Mouse (Mus musculus): ENCODE results near the gene Cyp4f39. TPM values are rescaled to one million over a fixed set of nuclear protein-coding genes. Genes with fewer than 3 reads are reported as not detected.

Cyp4f39 gene
- polyA plus RNA-seq, 1 experiment = 0.95 TPM

DNA sequence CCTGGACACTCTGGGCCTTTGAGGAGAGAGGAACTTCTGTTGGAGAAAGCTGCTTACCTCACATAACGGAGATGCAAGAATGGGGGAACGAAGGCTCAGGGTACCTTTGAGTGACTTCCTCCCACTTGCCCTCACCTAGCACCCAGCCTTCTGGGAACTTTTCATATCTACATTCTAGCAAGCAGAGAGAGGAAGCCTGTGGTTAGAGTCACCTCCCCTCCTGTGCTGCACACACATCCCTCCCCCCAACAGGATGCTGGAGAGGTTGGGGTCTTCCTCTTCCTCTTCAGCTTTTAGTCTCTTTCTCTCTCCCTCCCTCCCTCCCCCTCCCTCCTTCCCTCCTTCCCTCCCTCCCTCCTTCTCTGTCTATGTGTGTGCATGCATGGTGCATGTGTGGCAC, 28.5 kb upstream of the Cyp4f39 start, which contains the start of gene Pglyrp2:
Gene Pglyrp2 (minus strand): TSS at position 134 of the 400 bp plus-strand sequence.
- H3K4me1 ChIP-seq (ENCODE audit: control insufficient read depth, insufficient read depth, low read length) = peaks cover 2% of the 10 kb centered on the region; the same call in 1 of the 2 replicates
- no peak within 1 kb of the TSS for H3K27ac ChIP-seq (ENCODE audit: control insufficient read depth, insufficient read depth, low read depth, low read length, poor library complexity)
- 6% methylated on average over 2 of the region's 2 CpGs for WGBS
- no peak for TF ChIP-seq POLR2A (IDR thresholded peaks at IDR 0.05; ENCODE audit: borderline replicate concordance, control insufficient read depth, low read depth, low read length)
- TF ChIP-seq CTCF (IDR thresholded peaks at IDR 0.05; ENCODE audit: control insufficient read depth, insufficient read depth, low read length) = no peak
- peak within 1 kb of the TSS; percentile 18 for H3K4me3 ChIP-seq (replicated peaks; ENCODE audit: control insufficient read depth, low read depth, low read length)

DNA sequence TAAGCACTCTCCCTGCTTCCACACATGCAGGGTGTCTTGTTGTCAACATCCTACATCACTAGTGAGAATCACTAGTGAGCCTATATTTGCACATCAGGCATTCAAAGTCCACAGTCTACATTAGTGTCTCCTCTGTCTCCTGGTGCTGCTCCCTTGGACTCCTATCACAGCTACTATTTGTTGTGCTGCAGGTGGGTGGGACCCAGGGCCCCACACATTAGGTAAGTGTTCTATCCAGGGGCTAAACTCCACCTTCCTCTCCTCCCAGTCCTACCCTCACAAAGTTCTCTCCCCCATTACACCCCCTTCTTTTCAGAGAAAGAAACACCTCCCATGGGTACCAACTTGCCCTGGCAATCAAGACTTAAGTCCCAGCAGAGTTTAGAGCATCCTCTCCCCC, 25.9 kb upstream of the Cyp4f39 start:
- no peak for TF ChIP-seq POLR2A (IDR thresholded peaks at IDR 0.05; ENCODE audit: borderline replicate concordance, control insufficient read depth, low read depth, low read length)
- TF ChIP-seq CTCF (IDR thresholded peaks at IDR 0.05; ENCODE audit: control insufficient read depth, insufficient read depth, low read length) = no peak
- no peak overlapping the region for H3K27ac ChIP-seq (ENCODE audit: control insufficient read depth, insufficient read depth, low read depth, low read length, poor library complexity)

DNA sequence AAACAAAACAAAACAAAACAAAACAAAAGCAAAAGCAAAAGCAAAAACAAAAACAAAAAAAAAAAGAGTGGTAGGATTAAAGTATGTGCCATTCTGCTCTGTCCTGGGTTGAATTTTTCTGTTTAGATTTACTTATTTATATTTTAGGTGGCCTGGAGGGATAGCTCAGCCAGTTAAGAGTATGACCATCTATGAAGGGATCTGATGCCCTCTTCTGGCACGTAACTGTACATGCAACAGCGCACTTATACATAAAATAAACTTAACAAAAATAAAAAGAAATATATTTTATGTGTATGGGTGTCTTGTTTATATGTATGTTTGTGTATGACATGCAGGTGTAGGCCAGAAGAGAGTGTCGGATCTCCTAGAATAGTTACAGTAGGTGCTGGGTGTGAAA, 20.6 kb upstream of the Cyp4f39 start:
- no peaks in the 10 kb centered on the region for H3K4me1 ChIP-seq (ENCODE audit: control insufficient read depth, insufficient read depth, low read length)
- 37% methylated on average over 3 of the region's 3 CpGs for WGBS
- no peak overlapping the region for H3K27ac ChIP-seq (ENCODE audit: control insufficient read depth, insufficient read depth, low read depth, low read length, poor library complexity)
- TF ChIP-seq CTCF (IDR thresholded peaks at IDR 0.05; ENCODE audit: control insufficient read depth, insufficient read depth, low read length) (no peak), POLR2A (IDR thresholded peaks at IDR 0.05; ENCODE audit: borderline replicate concordance, control insufficient read depth, low read depth, low read length) (no peak)
- no peak overlapping the region for H3K4me3 ChIP-seq (replicated peaks; ENCODE audit: control insufficient read depth, low read depth, low read length)

More for the DNA sequence above, 25.9 kb upstream of the Cyp4f39 start:
- H3K4me3 ChIP-seq (replicated peaks; ENCODE audit: control insufficient read depth, low read depth, low read length) = no peak overlapping the region
- H3K4me1 ChIP-seq (ENCODE audit: control insufficient read depth, insufficient read depth, low read length) = peaks cover 2% of the 10 kb centered on the region; the same call in 1 of the 2 replicates

DNA sequence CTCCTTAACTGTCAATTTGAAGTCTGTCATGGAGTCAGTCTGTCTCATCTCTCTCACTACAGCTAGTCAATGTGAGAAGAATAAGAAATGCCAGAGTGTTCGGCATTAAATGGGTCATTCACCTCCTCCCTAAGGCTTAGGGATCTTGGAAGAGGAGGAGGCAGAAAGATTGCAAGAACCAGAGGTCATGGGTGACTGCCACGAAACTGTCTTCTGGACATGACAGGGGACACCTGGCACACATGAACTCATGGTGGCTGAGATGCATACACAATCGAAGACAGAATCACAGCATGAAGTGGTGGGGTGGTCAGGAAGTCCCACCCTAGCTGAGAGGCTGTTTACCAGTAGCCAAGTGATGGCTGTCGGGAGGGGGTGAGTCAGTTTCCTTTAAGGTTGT, 18.2 kb upstream of the Cyp4f39 start:
- TF ChIP-seq POLR2A (IDR thresholded peaks at IDR 0.05; ENCODE audit: borderline replicate concordance, control insufficient read depth, low read depth, low read length) (no peak), CTCF (IDR thresholded peaks at IDR 0.05; ENCODE audit: control insufficient read depth, insufficient read depth, low read length) (no peak)
- 53% methylated on average over 4 of the region's 4 CpGs for WGBS

DNA sequence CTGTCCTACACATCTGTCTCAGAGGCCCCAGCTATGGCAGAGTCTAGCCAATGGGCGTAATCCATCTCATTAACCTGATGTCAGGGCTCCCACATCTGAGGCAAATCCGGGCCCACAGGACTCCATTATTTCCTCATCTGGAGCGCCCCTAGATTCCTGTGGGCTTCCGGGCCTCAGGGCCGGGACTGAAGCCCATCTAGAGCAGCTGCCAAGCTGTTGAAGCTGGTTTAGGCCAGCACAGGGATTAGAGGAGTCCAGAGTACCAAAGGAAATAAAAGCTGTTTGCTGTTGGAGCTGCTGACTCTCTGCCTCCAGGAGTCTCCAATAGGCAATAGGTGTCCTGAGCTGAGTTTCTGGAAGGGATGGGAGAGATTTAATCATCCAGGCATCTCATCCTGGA, 17.4 kb upstream of the Cyp4f39 start:
- 83% methylated on average over 5 of the region's 5 CpGs for WGBS
- H3K27ac ChIP-seq (ENCODE audit: control insufficient read depth, insufficient read depth, low read depth, low read length, poor library complexity) = no peak overlapping the region
- no peak for TF ChIP-seq CTCF (IDR thresholded peaks at IDR 0.05; ENCODE audit: control insufficient read depth, insufficient read depth, low read length)
- no peak for TF ChIP-seq POLR2A (IDR thresholded peaks at IDR 0.05; ENCODE audit: borderline replicate concordance, control insufficient read depth, low read depth, low read length)
- no peaks in the 10 kb centered on the region for H3K4me1 ChIP-seq (ENCODE audit: control insufficient read depth, insufficient read depth, low read length)
- no peak overlapping the region for H3K4me3 ChIP-seq (replicated peaks; ENCODE audit: control insufficient read depth, low read depth, low read length)

More for the DNA sequence above, 18.2 kb upstream of the Cyp4f39 start:
- Histone ChIP-seq H3K27ac (ENCODE audit: control insufficient read depth, insufficient read depth, low read depth, low read length, poor library complexity) (no peak overlapping the region), H3K4me1 (ENCODE audit: control insufficient read depth, insufficient read depth, low read length) (no peaks in the 10 kb centered on the region), H3K4me3 (replicated peaks; ENCODE audit: control insufficient read depth, low read depth, low read length) (no peak overlapping the region)

DNA sequence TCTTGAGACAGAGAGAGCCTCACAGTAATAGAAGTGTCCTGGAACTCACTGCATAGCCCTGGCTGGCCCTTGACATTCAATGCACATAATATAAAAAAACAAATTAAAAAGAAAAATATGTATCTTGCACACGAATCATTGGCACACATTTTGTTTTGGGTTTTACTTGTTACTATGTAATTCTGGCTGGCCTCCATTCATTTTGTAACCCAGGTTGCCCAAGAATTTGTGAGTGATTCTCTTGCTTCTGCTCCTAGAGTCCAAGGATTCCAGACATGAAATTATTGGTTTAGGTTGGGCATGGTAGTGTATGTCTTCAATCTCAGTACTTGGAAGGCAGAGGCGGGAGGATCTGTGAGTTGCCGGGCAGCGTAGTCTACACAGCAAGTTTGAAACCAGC, 15.4 kb upstream of the Cyp4f39 start:
- 81% methylated on average over 4 of the region's 4 CpGs for WGBS
- Histone ChIP-seq H3K4me3 (replicated peaks; ENCODE audit: control insufficient read depth, low read depth, low read length) (no peak overlapping the region), H3K4me1 (ENCODE audit: control insufficient read depth, insufficient read depth, low read length) (no peaks in the 10 kb centered on the region), H3K27ac (ENCODE audit: control insufficient read depth, insufficient read depth, low read depth, low read length, poor library complexity) (no peak overlapping the region)
- no peak for TF ChIP-seq POLR2A (IDR thresholded peaks at IDR 0.05; ENCODE audit: borderline replicate concordance, control insufficient read depth, low read depth, low read length)
- TF ChIP-seq CTCF (IDR thresholded peaks at IDR 0.05; ENCODE audit: control insufficient read depth, insufficient read depth, low read length) = no peak

DNA sequence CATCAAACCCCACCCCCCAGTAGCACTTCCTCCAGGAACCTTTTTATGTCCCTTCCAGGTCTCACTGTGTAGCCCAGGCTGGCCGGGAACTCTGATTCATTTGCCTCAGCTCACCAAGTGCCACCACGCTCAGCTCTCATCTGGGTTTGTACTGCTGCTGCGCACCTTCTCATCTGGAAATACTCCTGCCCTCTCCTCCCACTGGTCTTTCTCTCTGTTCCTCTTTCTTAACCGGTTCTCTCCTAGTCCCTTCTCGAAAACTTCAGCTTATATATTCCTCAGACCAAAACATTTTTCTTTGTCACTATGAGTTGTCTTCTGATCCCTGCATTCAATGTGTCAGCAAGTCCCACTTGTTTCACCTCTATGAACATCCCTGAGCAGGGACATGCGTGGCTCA, 9.3 kb upstream of the Cyp4f39 start:
- no peak for TF ChIP-seq CTCF (IDR thresholded peaks at IDR 0.05; ENCODE audit: control insufficient read depth, insufficient read depth, low read length)
- TF ChIP-seq POLR2A (IDR thresholded peaks at IDR 0.05; ENCODE audit: borderline replicate concordance, control insufficient read depth, low read depth, low read length) = no peak
- Histone ChIP-seq H3K27ac (ENCODE audit: control insufficient read depth, insufficient read depth, low read depth, low read length, poor library complexity) (no peak overlapping the region), H3K4me1 (ENCODE audit: control insufficient read depth, insufficient read depth, low read length) (no peaks in the 10 kb centered on the region; the same call in none of the 2 replicates), H3K4me3 (replicated peaks; ENCODE audit: control insufficient read depth, low read depth, low read length) (no peak overlapping the region)
- WGBS = 29% methylated on average over 6 of the region's 6 CpGs

DNA sequence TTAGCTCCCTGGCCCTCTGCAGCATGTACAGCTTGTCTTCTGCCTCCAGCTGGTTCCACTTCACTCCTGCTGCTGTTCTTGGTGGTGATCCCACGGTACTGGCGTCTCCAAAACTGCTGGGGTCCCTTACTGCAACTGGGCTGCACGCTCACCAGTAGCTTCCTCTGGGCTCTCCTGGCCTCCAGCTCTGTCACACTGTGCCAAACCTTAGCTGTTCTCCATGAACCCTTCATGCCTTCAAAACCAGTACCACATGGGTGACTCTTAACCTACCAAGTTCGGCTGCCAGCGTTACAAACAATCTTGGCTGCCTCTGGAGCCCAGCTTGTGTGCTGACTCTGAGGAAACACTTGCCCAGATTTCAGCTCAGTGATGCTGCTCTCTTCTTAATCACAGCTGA, 7.5 kb upstream of the Cyp4f39 start:
- H3K4me3 ChIP-seq (replicated peaks; ENCODE audit: control insufficient read depth, low read depth, low read length) = no peak overlapping the region
- 71% methylated on average over 5 of the region's 5 CpGs for WGBS
- TF ChIP-seq CTCF (IDR thresholded peaks at IDR 0.05; ENCODE audit: control insufficient read depth, insufficient read depth, low read length) = no peak
- TF ChIP-seq POLR2A (IDR thresholded peaks at IDR 0.05; ENCODE audit: borderline replicate concordance, control insufficient read depth, low read depth, low read length) = no peak
- no peak overlapping the region for H3K27ac ChIP-seq (ENCODE audit: control insufficient read depth, insufficient read depth, low read depth, low read length, poor library complexity)
- no peaks in the 10 kb centered on the region; the same call in none of the 2 replicates for H3K4me1 ChIP-seq (ENCODE audit: control insufficient read depth, insufficient read depth, low read length)

DNA sequence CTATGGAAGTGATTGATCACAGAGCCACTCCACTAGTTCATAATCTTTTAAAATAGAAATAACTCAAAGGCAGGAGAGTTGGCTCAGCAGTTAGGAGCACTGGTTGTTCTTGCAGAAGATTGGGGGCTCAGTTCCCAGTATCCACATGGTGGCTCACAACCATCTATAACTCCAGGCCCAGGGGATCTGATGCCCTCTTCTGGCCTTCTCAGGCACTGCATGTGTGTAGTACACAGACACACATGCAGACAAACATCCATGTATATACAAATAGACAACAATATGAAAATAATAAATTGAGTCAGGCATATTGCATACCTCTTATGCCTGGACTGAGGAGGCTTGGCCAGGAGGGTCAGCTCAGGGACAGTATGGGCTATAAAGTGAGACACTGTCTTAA, 5.3 kb upstream of the Cyp4f39 start:
- H3K4me3 ChIP-seq (replicated peaks; ENCODE audit: control insufficient read depth, low read depth, low read length) = no peak overlapping the region
- no peaks in the 10 kb centered on the region; the same call in none of the 2 replicates for H3K4me1 ChIP-seq (ENCODE audit: control insufficient read depth, insufficient read depth, low read length)
- no peak overlapping the region for H3K27ac ChIP-seq (ENCODE audit: control insufficient read depth, insufficient read depth, low read depth, low read length, poor library complexity)
- TF ChIP-seq POLR2A (IDR thresholded peaks at IDR 0.05; ENCODE audit: borderline replicate concordance, control insufficient read depth, low read depth, low read length) (no peak), CTCF (IDR thresholded peaks at IDR 0.05; ENCODE audit: control insufficient read depth, insufficient read depth, low read length) (0 out of 2 replicates have a peak, but pooled peaks have one; percentile 7)

All from bone marrow, adult 2 months (tissue).